Mouse (Mus musculus) testis, postnatal 10 days (tissue): ENCODE measurements around the gene Olfr1113.
"Not testable (repeated sequence)": the region's sequence is repeated elsewhere in the genome, so short reads cannot be mapped to it uniquely, and the experiment has no call there.

Experiments used
- DNase-seq: peaks from one replicate; pipeline ENCODE4 v3.0.0; 2021; ENCODE audit warnings: low spot score

Olfr1113 gene

GRCm38 (mm10) chr2:87208670-87209069 lies at the start of gene Olfr1113:
TSS of gene Olfr1113 (plus strand) at chr2:87208970.
- DNase-seq, result no peak

GRCm38 (mm10) chr2:87167731-87168130 lies 41.0 kb upstream of the Olfr1113 start:
- DNase-seq, result not testable (repeated sequence)

- no peak for DNase-seq
These were observed 21.3 kb upstream of the Olfr1113 start, which contains the start of gene Olfr1112 for GRCm38 (mm10) chr2:87187498-87187897. TSS of gene Olfr1112 (plus strand) at chr2:87187798.

GRCm38 (mm10) chr2:87247713-87248112 lies 38.9 kb downstream of the Olfr1113 start, which contains the start of gene Olfr1115:
TSS of gene Olfr1115 (plus strand) at chr2:87248013.
- DNase-seq, result no peak
